Mouse (Mus musculus) MEL-GATA-1-ER (cell line): Measurements from ENCODE around the gene Hira.
"Not testable (repeated sequence)": the region's sequence is repeated elsewhere in the genome, so short reads cannot be mapped to it uniquely, and the experiment has no call there.

Source experiments
- DNase-seq: peaks from one replicate; pipeline ENCODE4 v3.0.0-alpha.2; 2012; ENCODE audit warnings: low read depth; ENCODE audit errors: extremely low read depth

Gene Hira

DNA sequence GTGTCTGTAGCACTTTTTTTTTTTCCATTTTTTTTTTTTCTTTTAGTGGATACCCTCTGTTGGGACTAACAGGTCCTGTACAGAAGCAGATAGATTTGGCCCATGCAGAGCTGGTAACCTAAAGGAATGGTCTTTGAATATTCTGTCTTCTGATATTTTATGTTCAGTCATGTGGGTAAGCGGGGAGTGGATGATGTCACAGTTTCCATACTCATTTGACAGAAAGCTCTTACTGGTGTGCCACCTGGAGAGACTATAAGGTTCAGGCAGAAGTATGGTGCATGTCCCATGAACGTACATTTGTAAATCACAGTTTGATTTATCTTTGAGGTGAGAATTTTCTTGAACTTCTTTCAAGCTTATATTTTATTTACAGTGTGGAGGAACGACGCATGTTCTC, 39.2 kb downstream of the Hira start:
- DNase-seq, result no peak

DNA sequence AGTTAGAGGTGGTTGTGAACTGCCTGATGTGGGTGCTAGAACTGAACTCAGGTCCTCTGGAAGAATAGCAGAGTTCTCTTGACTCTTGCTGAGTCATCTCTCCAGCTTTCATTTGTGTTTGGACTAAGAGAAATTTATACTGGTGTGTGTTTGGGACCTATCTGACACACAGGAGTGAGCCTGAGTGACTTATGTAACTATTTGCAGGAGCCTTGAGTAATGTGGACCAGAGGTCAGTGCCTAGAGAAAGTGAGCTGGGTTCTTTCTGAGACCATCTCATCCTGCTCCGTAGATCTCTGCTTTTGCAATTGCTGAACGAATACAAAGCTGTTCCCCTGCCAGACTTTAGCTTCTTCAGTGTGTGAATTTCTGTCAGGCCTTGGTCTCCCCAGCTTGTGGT, 44.9 kb downstream of the Hira start:
- no peak for DNase-seq

DNA sequence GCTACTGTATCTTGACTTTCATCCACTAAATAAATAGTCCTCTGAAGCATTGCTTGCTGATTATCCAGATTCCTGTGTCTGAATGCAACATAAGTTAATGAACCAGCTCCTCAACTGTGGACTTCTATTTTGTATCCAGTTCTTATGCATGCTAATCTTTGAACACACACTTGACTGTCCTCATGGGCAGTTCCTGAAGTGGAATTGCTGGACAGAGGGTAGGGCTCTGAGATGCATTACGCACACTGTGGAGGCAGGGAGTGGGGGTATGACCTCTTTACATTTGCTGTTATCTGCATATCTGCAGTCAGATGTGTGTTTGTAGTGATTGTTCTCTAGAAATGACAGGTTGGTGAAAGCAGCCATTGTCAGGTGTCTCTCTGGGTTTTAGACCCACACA, 51.1 kb downstream of the Hira start:
- no peak for DNase-seq

DNA sequence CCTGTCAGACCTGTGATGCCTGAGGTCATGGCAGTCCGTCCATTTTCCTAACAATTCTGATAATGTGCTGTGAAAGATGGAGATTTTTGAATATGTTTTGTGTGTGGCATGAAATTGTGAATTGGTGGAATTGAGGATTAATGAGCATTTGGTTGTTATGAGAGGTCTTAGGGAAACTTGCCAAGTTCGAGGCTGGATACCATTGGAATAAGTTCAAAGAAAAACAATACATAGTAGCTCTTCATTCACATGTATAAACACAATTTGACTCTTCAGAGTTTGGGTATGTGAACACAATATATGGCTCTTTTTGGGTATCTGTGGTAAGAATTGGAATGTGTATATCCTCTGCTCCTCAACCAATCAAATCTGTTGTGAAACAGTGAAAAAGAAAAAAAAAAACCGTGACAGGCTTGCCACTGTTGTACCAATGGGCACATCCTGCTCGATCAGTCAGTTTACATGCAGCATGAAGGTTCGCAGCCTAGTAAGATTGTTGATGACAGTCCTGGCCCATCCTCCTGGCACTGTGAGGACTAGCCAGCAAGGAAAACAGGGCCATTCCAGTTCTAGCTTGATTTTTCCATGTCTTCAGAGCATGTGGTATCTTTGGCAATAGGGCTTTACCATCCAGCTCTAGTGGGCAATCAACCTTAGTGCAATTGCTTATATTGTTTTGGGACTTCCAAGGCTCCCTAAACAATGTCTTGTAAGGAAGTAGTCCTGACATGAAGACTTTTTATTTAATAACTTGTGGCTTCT, 61.7 kb downstream of the Hira start:
- no peak for DNase-seq

DNA sequence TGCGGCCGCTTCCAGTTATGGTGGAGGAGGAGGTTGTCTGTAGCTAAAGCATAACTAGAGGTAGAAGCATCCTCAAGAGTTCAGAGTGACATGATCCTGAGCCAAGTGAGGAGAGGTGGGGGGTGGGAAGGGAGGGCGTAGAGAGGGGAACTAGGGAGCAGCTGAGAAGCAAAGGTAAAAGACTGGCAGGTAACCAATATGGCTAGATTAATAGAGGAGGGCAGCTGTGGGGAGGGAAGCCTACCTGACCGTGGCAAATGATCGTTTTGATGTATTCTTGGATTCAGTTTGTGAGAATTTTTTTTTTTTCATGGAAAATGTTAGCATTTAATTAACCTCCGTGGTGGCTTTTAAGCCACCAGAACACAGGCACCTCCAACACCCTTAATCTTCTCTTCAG, 67.1 kb downstream of the Hira start:
- no peak for DNase-seq

DNA sequence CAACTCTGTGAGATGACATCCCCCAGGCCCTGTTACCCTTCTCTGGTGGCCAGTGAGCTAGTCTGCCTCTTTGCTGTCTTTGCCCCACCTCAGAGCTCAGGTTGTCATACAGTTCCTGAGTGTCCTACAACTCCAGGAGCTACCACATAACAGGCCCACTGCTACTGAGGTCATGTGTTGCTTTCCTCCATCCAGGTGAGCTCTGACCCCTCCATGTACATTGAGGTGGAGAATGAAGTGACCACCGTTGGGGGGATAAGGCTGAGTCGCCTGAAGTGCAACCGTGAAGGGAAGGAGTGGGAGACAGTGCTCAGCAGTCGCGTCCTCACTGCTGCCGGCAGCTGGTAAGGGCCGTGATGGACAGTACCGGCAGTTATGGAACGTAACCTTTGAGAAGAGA, 72.1 kb downstream of the Hira start:
- no peak for DNase-seq

DNA sequence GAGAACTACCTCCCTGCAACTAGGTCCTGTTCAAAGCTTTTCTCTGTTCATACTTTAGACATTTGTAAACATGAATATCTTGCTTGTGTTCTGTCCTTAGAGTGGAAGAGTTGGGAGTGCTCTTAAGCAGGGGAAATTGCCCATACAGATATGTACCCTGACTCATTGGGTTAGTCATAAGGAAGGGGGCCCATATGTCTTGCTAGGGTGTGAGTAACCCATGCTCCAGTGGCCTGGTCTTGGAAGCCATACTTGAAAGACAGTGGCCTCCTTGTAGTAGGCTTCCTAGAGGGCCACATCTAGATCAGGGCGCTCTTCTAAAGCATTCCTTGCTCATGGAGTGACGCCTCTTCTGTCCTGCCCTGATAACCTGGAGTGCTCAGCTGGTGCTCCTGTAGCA, 73.5 kb downstream of the Hira start:
- DNase-seq, result no peak

DNA sequence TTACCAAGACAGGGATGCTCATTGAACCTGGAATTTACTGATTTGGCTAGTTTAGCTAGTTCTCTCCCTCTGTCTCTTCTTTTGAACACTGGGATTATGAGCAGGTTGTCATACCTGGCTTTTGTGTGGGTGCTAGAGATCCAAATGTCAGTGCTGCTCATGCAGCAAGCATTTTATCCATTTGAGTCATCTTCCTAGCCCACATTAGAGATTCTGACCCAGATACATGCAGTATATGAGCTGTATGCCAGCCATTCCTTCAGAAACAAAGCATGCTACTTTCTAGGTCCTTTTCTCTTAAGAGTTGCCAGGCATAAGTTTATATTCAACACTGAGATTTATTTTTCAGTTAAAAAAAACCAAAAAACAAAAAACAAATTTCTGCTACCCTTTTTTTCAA, 76.0 kb downstream of the Hira start:
- DNase-seq, result no peak

DNA sequence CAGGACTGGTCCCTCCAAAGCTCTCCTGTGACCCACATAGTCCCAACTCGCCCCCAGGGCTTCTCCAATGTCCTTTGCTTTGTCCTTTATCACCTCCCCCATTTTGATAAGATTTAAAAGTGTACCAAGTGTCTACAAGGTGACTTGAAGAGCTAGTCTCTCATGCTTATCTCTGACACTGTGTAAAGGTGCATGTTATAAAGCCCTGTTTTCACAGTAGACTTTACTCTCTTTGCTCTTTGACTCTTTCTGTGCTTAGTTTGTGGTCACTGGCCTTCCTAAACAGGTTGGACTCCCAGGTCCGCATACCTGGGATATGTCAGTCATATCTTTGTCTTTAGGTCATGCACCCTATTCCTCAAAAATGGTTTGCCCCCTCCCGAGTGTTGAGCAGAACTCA, 78.2 kb downstream of the Hira start:
- no peak for DNase-seq

DNA sequence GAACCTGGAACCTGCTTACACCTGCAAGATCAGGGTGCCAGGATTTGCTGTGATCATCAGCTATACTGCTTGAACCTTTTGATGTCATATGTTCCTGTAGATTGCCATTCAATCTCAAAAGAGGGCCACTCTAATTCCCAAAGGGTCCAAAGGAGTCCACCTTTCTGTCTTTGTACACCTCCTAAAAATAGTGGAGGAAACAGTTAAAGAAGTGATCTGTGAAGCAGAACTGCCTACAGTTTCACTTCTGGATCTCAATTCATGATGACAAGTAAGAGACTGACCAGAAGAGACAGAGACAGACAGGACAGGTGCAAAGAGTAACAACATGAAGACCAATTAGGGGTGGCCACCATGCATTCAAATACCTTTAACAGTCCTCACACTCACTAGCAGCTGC, 86.6 kb downstream of the Hira start:
- no peak for DNase-seq

DNA sequence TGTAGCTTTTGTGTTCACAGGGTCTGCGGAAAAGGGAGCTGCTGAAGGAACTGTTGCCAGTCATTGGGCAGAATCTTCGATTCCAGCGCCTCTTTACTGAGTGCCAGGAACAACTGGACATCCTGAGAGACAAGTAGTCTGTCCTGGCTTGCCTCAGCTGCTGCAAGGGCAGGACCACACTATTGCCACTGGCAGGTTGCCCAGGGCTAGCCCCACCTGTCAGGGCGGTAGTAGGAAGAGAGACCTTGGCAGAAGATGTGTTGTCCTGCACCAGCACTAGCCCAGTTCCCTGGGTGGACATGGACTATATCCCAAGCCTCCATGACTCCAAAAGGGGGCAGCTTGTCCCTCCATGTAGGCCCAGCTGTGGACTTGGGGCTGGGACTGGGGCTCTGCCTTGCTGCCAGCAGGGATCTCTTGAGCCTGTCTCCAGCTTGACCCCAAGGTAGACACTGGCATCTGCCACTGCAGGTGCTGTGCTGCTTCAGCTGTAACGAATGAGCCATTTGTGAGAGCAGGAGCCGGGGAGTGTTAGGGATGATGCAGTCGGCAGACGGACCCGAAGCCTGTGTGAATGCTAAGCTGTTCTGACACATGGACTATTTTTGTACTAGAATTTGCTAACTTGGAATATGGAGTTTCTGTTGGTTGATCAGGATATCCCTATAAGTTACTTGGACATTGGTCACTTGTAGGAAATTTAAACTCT, 92.7 kb downstream of the Hira start:
- DNase-seq, result no peak

DNA sequence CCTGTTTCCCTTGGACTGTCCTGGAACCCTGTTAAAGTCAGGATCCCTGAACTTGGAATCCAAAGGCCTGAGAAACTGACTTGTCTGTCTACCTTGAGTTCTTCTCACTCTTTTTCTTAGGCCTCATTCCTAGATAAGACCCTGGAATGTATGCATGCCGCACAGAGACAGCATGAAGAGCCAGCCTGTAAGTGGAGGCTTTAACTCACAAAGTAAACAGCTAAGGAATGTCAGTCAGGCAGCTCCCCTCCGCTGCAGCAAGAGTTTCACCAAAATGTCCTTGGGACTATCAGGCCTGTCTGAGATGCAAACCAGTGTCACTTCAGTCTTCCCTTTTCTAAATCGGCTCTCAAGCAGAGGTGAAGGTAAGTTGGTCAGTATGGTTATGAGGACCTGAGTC, 94.0 kb downstream of the Hira start:
- DNase-seq, result no peak

DNA sequence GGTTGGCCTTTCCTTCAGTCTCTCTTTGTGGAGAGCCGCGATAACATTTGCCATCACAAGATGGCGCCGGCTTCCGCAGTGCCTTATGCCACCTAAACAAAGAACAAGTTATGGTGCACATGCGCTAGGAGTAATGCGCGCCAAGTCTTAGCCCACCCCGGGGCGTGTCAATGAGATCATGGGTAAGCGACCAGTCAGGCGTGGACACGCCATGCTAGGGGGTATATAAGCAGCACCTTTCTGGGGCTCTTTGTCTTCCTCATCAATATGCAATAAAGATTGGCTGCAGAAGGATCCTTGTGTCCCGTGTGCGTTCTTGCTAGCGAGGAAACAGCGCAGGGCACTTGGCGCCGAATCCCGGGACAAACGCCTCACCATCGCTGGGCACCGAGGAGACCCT, 98.8 kb downstream of the Hira start:
- not testable (repeated sequence) for DNase-seq

DNA sequence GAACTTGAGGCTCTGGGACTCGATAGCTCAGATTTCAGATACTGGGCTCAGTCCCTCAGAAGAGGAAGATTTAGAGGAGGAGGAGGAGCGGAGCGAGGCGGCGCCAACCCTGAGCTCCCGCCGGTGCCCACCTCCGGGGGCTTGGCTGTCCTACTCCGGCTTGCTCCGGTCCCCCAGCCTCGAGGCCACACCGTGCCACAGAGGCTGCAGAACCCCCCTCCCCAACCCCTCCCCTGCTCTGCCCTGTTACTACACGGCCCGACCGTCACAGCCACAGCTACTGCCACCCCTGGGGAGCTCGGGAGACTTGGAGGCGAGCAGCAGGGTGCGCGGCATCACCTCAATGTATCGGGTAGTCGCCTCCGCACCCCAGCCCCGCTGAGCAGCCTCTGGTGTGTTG, 99.5 kb downstream of the Hira start:
- DNase-seq, result no peak

DNA sequence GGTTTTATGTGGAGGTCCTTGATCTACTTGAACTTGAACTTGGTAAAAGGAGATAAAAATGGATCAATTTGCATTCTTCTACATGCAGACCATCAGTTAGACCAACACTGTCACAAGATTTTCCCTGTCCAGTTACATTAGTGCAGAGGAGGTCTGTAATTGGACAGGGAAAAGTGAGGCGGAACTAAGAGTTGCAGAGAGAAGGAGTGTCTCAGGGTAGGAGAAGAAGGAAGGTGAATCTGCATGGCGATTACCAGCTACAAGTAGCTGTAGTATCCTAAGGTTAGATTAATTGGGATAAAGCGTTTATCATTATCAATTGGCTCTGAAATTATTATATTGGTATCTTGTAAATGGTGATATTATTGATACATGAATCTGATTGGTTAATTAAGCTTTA, 109.5 kb downstream of the Hira start:
- DNase-seq, result no peak

DNA sequence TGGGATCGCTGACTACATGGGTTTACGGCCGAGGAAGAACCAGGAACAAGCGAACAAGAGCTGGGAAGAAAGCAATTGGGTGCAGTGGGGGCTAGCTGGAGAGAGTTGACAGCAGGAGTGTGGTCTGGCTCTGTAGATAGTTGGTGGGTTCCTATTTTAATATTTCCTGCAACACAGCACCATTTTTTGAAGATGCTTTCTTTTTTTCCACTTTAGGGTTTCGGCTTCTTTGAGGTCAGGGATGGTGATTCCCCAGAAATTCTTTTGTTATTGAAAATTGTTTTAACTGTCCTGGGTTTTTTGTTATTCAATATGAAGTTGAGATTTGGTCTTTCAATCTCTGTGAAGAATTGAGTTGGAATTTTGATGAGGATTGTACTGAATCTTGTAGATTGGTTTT, 110.0 kb downstream of the Hira start:
- DNase-seq, result no peak

DNA sequence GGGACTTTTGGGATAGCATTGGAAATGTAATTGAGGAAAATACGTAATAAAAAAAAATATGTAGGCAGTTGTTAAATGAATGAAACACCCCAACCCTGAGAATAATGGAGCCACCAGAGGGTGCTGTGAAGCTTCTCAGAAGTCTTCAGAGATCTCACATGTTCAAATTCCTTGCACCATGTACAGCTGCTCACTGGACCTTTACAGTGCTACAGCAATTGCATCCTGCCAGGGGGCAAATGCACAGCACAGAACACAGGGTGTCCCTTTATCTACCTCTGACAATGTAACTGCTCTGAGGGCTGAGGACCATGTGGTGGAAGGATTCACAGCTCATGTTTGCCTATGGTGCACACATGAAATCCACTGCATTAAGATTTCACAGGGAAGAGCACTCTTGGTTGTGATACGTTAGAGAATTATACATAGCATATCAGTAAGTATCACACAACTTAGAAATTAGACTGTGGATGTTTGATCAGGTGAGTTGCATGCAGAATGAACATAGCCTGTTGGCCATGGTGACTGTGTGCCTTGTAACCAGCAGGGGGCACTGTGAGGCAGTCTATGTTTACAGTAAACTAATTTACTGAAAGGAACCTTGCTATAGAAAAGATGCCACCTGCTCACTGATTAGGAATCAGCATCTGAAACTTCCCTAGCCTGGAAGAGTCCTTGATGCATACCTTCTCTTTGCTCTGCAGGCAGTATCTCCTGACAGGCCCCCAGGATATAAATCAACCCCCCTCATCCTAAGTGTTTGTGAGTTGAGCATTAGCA, 126.0 kb downstream of the Hira start:
- not testable (repeated sequence) for DNase-seq

DNA sequence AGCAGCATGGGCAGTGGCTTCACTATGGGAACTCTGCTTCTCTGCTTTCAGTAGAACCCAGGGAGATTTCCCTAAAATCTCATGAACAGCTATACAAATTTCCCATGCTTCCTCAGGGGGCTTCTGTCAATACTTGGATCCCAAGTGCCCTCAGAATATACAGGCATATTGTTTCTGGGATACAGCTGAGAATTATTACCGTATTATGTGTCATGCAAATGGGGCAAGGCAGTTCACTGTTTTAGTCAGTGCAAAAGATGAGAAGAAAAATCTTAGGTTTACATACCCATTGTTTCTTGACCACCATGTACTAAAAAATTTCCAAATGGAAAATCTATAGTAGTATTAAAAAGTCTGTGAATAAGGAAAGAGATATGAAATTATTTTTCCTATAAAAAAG, 126.9 kb downstream of the Hira start:
- DNase-seq, result no peak

DNA sequence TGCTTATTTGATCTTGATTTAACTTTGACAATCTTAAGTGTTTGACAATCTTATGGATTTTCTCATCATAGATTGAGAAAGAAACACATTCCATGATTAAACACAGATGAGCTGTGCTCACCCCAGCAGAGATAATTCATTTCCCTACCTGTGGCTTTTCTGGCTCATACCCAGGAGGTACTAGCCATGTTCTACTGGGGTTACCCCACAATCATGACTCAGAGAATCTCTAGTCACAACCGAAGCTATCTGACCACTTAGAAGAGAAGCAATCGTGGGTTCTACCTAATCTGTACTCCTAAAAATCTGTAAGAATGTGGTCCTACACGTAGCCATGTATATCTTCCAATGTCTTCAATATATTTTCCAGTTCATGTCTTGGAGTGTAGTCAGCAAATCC, 128.5 kb downstream of the Hira start:
- no peak for DNase-seq

DNA sequence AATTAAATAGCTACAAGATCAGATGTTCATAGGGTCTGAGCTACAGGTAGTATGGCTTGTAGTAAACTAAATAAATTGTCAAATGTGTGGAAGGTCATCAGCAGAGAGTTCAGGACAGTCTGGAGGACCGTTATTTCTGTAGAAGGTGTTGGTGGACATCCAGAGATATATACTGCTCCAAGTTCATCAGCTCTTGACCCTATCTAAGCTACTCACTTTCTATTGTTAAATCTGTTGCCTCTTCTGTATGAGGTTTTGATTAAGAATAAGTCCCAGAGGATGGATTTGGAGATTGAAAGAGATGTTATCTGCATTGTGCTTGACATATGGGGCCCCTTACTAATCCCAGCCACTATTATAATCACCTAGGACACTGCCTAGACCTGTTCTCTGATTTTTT, 129.9 kb downstream of the Hira start:
- DNase-seq, result no peak

DNA sequence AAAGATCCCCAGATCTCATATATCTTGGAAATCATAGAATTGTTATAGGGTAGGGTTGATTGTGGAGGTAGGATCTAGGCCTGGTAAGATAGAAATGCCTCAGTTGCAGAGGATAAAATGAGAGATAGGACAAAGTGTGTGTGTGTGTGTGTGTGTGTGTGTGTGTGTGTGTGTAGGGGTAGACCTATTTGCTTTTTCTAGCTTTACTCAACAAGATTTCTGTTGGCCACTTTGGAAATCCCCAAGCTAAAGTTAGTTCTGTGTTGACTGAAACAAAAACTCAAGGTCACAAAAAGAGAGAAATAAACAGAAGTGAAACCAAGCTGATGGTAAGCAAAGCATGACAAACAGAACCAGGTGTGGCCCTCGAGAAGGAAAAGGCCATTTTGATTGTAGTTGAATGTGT, 130.4 kb downstream of the Hira start:
- DNase-seq, result not testable (repeated sequence)

DNA sequence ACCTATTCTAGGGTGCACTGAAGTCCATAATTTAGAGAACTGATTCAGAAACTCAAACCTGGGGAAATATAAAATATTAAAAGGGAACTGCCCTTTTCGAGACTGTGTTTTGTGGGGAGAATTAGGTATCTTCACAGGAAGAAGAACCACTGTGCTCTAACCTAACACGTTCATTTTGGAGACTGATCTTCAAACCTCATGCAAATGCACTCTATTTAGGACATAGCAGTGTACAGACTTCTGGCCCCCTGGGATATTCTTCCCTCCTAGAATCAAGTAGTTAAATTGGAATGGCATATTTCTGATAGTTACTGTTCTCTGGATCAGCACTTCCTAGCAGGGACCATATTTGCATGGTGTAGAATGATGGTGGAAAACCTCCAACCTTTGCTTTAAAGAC, 133.9 kb downstream of the Hira start:
- DNase-seq, result no peak
